Mouse (Mus musculus): Measurements from ENCODE around the gene Gmppa. TPM values are rescaled to one million over a fixed set of nuclear protein-coding genes. Genes with fewer than 3 reads are reported as not detected.

Gene Gmppa
- polyA plus RNA-seq, 1 experiment from 2014 or later, result 74.2 TPM

DNA sequence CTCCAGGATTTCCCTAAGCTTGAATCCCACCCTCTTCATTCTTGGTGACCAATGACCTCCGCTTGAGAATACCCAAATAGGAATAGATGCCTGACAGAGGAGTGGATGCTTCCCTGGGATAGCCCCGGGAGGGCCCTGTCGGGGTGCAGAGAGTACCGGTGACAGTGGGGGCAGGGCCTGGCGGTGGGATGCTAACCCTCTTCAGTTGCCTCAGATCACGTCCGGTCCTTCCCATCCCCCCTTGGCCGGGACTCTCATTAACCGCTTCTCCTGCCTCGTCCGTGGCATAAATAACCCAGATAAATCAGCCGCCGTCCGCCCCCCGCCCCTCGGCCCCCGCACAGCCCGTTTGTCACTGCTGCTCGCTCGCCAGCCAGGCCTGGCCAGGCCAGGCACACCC is 10.9 kb downstream of the Gmppa start:
- H3K36me3 ChIP-seq (ENCODE audit: control insufficient read depth, insufficient read depth, low read length), result peaks cover 11% of the 10 kb centered on the region
- H3K27ac ChIP-seq (replicated peaks; ENCODE audit: low read depth, low read length), result no peak overlapping the region
- peaks cover 57% of the 10 kb centered on the region for H3K4me1 ChIP-seq (ENCODE audit: control insufficient read depth, insufficient read depth, low read length)
- H3K9ac ChIP-seq (ENCODE audit: low read depth, low read length), result no peak overlapping the region
- no peaks in the 10 kb centered on the region for H3K9me3 ChIP-seq (ENCODE audit: control insufficient read depth, low read length)
- ATAC-seq (ENCODE audit: low read depth) (no peak), DNase-seq (ENCODE audit: low spot score) (no peak)
- WGBS, result 6% methylated on average over 17 of the region's 20 CpGs
- H3K4me2 ChIP-seq (ENCODE audit: low read depth, low read length), result 0 out of 2 replicates have a peak overlapping the region, but pooled peaks have one; percentile 3
- peaks cover 63% of the 10 kb centered on the region for H3K27me3 ChIP-seq (replicated peaks; ENCODE audit: control insufficient read depth, insufficient read depth, low read length)
- H3K4me3 ChIP-seq (ENCODE audit: low read depth, low read length), result no peak overlapping the region

DNA sequence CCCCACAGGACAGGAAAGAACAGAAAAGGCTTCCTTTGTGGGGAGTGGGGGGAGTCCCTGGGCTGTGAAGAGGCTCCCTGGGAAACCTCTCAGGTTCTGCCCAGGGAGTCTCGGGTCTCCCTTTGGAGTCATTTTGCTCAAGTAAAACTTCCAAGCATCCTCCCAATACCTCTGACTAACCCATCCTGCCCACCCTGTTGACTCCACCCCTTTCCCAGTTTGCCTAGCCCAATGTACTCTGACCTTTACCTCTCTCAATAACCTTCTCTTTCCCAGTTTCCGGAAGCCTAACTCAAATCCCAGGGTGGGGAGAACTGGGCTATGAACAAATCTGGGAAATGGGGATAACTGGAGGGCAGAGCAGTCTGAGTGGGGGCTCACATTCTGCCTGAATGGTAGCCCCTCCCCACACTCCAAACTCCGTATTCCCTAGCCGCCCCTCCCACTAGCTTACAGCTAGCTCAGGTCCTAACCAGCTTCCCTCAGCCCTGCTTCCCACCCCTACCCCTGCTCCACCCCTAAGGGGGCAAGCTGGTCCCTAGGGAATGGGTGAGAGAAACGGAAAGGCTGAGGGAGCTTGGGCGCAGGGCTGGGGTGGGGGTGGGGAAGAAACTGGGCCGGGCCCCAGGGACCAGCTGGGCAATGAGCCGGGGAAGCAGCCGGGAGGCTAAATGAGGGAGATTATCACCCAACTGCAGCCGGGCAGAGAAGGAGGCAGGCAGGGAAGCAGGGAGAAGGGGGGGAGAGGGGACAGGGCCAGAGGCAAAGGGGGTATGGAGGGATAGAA is 11.7 kb downstream of the Gmppa start:
- peaks cover 71% of the 10 kb centered on the region for H3K27me3 ChIP-seq (replicated peaks; ENCODE audit: control insufficient read depth, insufficient read depth, low read length)
- H3K36me3 ChIP-seq (ENCODE audit: control insufficient read depth, insufficient read depth, low read length), result peaks cover 3% of the 10 kb centered on the region; the same call in 1 of the 2 replicates
- H3K4me2 ChIP-seq (ENCODE audit: low read depth, low read length), result peak overlapping the region; percentile 39
- no peak overlapping the region for H3K4me3 ChIP-seq (ENCODE audit: low read depth, low read length)
- H3K9ac ChIP-seq (ENCODE audit: low read depth, low read length), result 0 out of 2 replicates have a peak overlapping the region, but pooled peaks have one; percentile 15
- peaks cover 57% of the 10 kb centered on the region for H3K4me1 ChIP-seq (ENCODE audit: control insufficient read depth, insufficient read depth, low read length)
- no peak overlapping the region for H3K27ac ChIP-seq (replicated peaks; ENCODE audit: low read depth, low read length)
- 5% methylated on average over 10 of the region's 10 CpGs for WGBS
- DNase-seq (ENCODE audit: low spot score) (peak; percentile 39), ATAC-seq (ENCODE audit: low read depth) (peak; percentile 23)
- no peaks in the 10 kb centered on the region for H3K9me3 ChIP-seq (ENCODE audit: control insufficient read depth, low read length)

DNA sequence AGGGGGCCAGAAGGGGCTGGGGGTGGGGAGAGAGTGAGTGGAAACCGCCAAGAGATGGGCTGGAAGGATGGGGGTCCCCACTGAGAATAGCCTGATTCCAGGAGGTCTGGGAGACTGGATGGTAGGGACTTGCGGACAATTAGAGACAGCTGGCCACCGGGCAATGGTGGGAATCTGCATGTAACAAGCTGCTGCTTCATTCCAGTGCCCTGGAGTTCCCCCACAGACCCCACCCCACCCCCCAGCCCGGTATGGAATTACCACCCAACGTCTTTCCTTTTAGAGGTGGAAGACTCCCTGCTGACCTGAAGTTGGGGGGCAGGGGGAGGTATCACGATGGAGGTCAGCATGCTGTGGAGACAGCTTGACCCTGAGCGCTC is 12.3 kb downstream of the Gmppa start:
- ATAC-seq (ENCODE audit: low read depth) (no peak; the same call in 1 of the 2 replicates), DNase-seq (ENCODE audit: low spot score) (peak; percentile 52)
- Histone ChIP-seq H3K27me3 (replicated peaks; ENCODE audit: control insufficient read depth, insufficient read depth, low read length) (peaks cover 74% of the 10 kb centered on the region), H3K36me3 (ENCODE audit: control insufficient read depth, insufficient read depth, low read length) (no peaks in the 10 kb centered on the region), H3K9me3 (ENCODE audit: control insufficient read depth, low read length) (no peaks in the 10 kb centered on the region), H3K4me2 (ENCODE audit: low read depth, low read length) (peak overlapping the region; percentile 39; the same call in 1 of the 2 replicates), H3K4me1 (ENCODE audit: control insufficient read depth, insufficient read depth, low read length) (peaks cover 56% of the 10 kb centered on the region), H3K27ac (replicated peaks; ENCODE audit: low read depth, low read length) (no peak overlapping the region), H3K4me3 (ENCODE audit: low read depth, low read length) (no peak overlapping the region), H3K9ac (ENCODE audit: low read depth, low read length) (0 out of 2 replicates have a peak overlapping the region, but pooled peaks have one; percentile 15)
- WGBS, result 2% methylated on average over 6 of the region's 7 CpGs

DNA sequence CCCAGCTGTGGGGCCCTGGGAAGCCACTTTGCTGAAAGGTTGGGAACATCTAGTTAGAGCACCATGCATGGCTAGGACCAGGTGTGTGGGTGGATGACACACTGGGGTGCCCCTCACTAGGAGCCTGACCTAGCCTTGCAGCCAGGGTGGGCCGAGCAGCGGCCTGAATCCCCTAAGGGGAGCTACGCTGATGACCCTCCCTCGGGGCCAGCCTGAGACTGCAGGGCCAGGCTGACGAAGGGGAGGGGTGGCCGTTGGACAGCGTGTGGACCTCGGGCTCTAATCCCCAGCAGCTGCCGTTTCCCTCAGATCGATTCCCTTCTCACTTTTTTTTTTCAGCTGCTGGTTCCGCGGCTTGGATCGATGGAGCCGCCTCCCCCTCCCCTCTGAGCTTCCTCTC is 13.2 kb downstream of the Gmppa start:
- H3K9ac ChIP-seq (ENCODE audit: low read depth, low read length), result no peak overlapping the region
- DNase-seq (ENCODE audit: low spot score), result peak; percentile 37
- no peak overlapping the region for H3K27ac ChIP-seq (replicated peaks; ENCODE audit: low read depth, low read length)
- H3K4me3 ChIP-seq (ENCODE audit: low read depth, low read length), result no peak overlapping the region
- H3K4me2 ChIP-seq (ENCODE audit: low read depth, low read length), result peak overlapping the region; percentile 19; the same call in 1 of the 2 replicates
- 0% methylated on average over 8 of the region's 14 CpGs for WGBS
- no peak for ATAC-seq (ENCODE audit: low read depth)
- no peaks in the 10 kb centered on the region for H3K36me3 ChIP-seq (ENCODE audit: control insufficient read depth, insufficient read depth, low read length)
- peaks cover 74% of the 10 kb centered on the region for H3K27me3 ChIP-seq (replicated peaks; ENCODE audit: control insufficient read depth, insufficient read depth, low read length)
- peaks cover 51% of the 10 kb centered on the region for H3K4me1 ChIP-seq (ENCODE audit: control insufficient read depth, insufficient read depth, low read length)
- H3K9me3 ChIP-seq (ENCODE audit: control insufficient read depth, low read length), result no peaks in the 10 kb centered on the region

DNA sequence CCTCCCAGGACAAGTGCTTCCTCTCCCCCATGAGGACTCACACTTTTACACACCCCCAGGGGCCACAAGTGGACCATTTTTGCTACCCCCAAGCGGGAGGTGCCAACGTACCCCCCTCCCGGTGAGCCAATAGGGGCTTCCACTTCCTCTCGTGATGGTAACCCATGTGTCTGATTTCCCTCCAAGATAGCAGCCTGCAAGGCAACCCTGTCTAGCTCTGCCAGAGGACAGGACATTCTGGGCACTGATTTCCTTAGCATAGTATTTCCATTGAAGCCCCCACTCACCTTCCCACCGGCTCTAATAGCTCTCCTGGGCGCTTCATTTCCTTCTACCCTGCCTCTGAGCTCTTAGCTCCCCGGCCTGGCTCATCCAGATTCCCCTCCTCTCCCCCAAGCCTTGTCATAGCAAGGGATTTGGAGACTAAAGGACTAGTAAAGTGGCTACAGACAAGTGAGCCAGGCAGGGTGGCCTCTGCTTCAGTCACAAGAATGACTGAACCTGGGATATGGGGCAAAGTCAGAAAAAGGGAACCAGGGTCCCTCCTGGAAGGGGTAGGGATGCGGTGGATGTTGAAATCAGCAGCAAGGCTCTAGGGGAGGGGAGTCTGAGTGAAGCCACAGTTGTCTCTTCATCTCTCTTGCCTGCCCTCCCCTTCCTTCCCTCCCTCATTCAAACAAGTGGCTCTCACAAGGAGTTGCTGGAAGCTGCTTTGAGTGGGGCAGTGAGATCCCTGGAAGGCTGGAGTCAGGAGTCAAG is 13.8 kb downstream of the Gmppa start:
- peak overlapping the region; percentile 38 for H3K9ac ChIP-seq (ENCODE audit: low read depth, low read length)
- no peaks in the 10 kb centered on the region for H3K9me3 ChIP-seq (ENCODE audit: control insufficient read depth, low read length)
- DNase-seq (ENCODE audit: low spot score) (no peak), ATAC-seq (ENCODE audit: low read depth) (no peak)
- H3K27me3 ChIP-seq (replicated peaks; ENCODE audit: control insufficient read depth, insufficient read depth, low read length), result peaks cover 73% of the 10 kb centered on the region
- no peak overlapping the region for H3K27ac ChIP-seq (replicated peaks; ENCODE audit: low read depth, low read length)
- peak overlapping the region; percentile 61 for H3K4me2 ChIP-seq (ENCODE audit: low read depth, low read length)
- 14% methylated on average over 8 of the region's 8 CpGs for WGBS
- H3K4me3 ChIP-seq (ENCODE audit: low read depth, low read length), result peak overlapping the region; percentile 31; the same call in 1 of the 2 replicates
- H3K36me3 ChIP-seq (ENCODE audit: control insufficient read depth, insufficient read depth, low read length), result no peaks in the 10 kb centered on the region
- H3K4me1 ChIP-seq (ENCODE audit: control insufficient read depth, insufficient read depth, low read length), result peaks cover 50% of the 10 kb centered on the region

DNA sequence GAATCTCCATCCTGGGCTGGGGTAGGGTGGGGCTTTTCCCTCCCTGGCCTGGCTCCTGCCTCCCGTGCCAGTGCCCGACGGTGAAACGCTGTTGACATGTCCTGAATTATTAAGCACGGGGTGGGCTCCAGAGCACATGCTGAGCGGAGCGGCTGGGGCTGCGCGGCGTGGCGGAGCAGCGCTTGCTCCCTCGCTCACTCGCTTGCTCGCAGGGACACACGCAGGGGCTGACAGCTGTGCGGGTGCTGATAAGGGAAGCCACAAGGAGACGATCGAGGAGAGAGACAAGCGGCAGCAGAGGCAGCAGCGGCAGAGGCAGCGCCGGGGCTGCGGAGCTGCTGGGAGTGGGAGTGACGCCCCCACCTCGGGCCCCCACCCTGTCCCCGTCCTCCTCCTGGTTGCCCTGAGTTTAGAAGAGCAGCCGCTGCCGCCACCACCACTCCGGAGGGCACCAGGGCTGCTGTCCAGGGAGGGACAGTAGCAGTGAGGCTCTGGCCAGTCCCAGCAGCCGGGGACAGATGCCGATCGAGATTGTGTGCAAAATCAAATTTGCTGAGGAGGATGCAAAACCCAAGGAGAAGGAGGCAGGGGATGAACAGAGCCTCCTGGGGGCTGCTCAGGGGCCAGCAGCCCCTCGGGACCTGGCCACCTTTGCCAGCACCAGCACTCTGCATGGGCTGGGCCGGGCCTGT is 14.7 kb downstream of the Gmppa start, which contains the start of gene Asic4:
TSS of gene Asic4 (plus strand) at position 123 of the 692 bp plus-strand sequence.
- H3K4me1 ChIP-seq (ENCODE audit: control insufficient read depth, insufficient read depth, low read length), result peaks cover 41% of the 10 kb centered on the region

DNA sequence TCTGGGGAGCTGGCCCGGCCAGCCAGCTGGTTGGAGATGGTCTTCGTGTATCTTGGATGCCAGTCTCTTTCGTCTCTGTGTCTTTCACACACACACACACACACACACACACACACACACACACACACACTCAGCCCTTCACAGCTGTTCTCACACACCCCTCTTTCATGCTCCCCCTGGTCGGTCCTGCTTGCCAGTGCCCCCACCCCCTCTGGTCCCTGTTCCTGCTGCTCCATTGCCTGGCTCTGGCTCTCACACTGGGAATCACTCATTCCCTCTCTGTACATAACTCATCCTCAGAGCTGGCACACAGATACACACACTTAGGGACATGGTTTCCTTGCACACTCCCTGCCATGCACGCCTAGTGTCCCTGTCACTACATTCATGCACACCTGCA is 16.2 kb downstream of the Gmppa start:
- WGBS, result 65% methylated on average over 5 of the region's 5 CpGs
- no peak for DNase-seq (ENCODE audit: low spot score)
- ATAC-seq (ENCODE audit: low read depth), result no peak
- H3K27ac ChIP-seq (replicated peaks; ENCODE audit: low read depth, low read length), result no peak overlapping the region
- no peaks in the 10 kb centered on the region for H3K36me3 ChIP-seq (ENCODE audit: control insufficient read depth, insufficient read depth, low read length)
- peaks cover 37% of the 10 kb centered on the region for H3K4me1 ChIP-seq (ENCODE audit: control insufficient read depth, insufficient read depth, low read length)
- no peak overlapping the region for H3K4me3 ChIP-seq (ENCODE audit: low read depth, low read length)
- no peak overlapping the region for H3K4me2 ChIP-seq (ENCODE audit: low read depth, low read length)
- H3K9me3 ChIP-seq (ENCODE audit: control insufficient read depth, low read length), result no peaks in the 10 kb centered on the region
- H3K9ac ChIP-seq (ENCODE audit: low read depth, low read length), result no peak overlapping the region
- H3K27me3 ChIP-seq (replicated peaks; ENCODE audit: control insufficient read depth, insufficient read depth, low read length), result peaks cover 69% of the 10 kb centered on the region

More for the DNA sequence above, 14.7 kb downstream of the Gmppa start, which contains the start of gene Asic4:
- peak within 1 kb of the TSS; percentile 38 for H3K9ac ChIP-seq (ENCODE audit: low read depth, low read length)
- H3K9me3 ChIP-seq (ENCODE audit: control insufficient read depth, low read length), result no peaks in the 10 kb centered on the region
- DNase-seq (ENCODE audit: low spot score) (peak; percentile 36), ATAC-seq (ENCODE audit: low read depth) (no peak)
- peak within 1 kb of the TSS; percentile 31 for H3K4me3 ChIP-seq (ENCODE audit: low read depth, low read length)
- 2% methylated on average over 26 of the region's 35 CpGs for WGBS
- no peak within 1 kb of the TSS for H3K27ac ChIP-seq (replicated peaks; ENCODE audit: low read depth, low read length)
- H3K27me3 ChIP-seq (replicated peaks; ENCODE audit: control insufficient read depth, insufficient read depth, low read length), result peaks cover 73% of the 10 kb centered on the region
- H3K36me3 ChIP-seq (ENCODE audit: control insufficient read depth, insufficient read depth, low read length), result no peaks in the 10 kb centered on the region
- peak within 1 kb of the TSS; percentile 61 for H3K4me2 ChIP-seq (ENCODE audit: low read depth, low read length)

DNA sequence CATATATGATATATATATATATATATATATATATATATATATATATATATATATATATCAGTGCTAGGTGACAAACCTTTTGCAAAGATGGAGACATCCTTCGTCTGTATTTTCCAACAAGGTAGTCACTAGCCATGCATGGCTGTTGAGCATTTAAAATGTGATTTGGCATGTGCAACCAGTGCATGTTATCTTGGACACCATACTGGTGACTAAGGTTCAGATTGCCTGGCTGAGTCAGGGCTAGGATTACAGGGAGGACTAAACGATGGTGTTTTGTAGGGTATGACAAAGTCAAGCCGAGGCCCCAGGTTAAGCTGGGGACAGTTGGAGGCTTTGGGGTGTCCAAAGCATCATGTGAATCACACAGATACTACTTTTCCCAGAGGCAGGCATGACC is 19.7 kb downstream of the Gmppa start:
- peaks cover 56% of the 10 kb centered on the region for H3K27me3 ChIP-seq (replicated peaks; ENCODE audit: control insufficient read depth, insufficient read depth, low read length)
- DNase-seq (ENCODE audit: low spot score) (no peak), ATAC-seq (ENCODE audit: low read depth) (no peak)
- no peak overlapping the region for H3K27ac ChIP-seq (replicated peaks; ENCODE audit: low read depth, low read length)
- H3K4me1 ChIP-seq (ENCODE audit: control insufficient read depth, insufficient read depth, low read length), result peaks cover 20% of the 10 kb centered on the region
- H3K9ac ChIP-seq (ENCODE audit: low read depth, low read length), result no peak overlapping the region
- WGBS, result 66% methylated on average over 3 of the region's 3 CpGs
- H3K4me3 ChIP-seq (ENCODE audit: low read depth, low read length), result no peak overlapping the region
- H3K4me2 ChIP-seq (ENCODE audit: low read depth, low read length), result no peak overlapping the region
- no peaks in the 10 kb centered on the region for H3K36me3 ChIP-seq (ENCODE audit: control insufficient read depth, insufficient read depth, low read length)
- no peaks in the 10 kb centered on the region for H3K9me3 ChIP-seq (ENCODE audit: control insufficient read depth, low read length)

Data from embryonic facial prominence, embryonic 14.5 days (tissue).